In the genomic region with DNA sequence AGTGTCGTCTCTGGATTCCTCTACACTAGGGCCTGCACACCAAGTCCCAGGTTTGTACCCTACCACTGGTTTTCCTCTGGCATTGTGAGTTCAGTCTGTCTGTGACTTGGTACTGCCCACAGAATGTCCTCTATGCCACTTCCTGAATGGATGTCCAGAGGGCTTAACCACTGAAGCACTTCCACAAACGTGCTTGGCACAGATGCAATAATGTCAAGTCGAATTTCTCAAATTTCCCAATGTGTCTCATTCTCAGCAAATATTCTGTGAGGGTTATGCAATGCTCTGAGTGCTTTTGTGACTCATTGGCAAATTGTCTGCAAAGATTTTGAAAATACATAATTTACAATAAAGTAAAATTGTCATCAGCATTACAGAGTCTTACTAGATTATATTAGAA, we compare ENCODE assay signal across 13 mouse cellular contexts.
A peak's percentile ranks its signal among the peaks of the same experiment; 100 is the strongest.
DNase-seq lines count a peak whose midpoint lies in the region; ATAC-seq and TF ChIP-seq lines count a peak whose summit lies in the region.
"Had no signal": no experiment of that assay in that cellular context is flagged by ENCODE, and none has a peak within 500 bp of the region (broad histone marks: within the 10 kb centered on the region; RNA-seq: fewer than 3 reads in every experiment).

No protein-coding gene starts in this region.

- H3K36me3 ChIP-seq in C2C12 (ENCODE audit: control insufficient read depth, insufficient read depth), result no peaks in the 10 kb centered on the region
- H3K36me3 ChIP-seq in midbrain, embryonic 11.5 days (ENCODE audit: control insufficient read depth, insufficient read depth, low read length), result no peaks in the 10 kb centered on the region
- H3K36me3 ChIP-seq: forebrain, embryonic 10.5 days; liver, embryonic 15.5 days had no signal

- H3K79me3 ChIP-seq in C2C12 (ENCODE audit: low read depth), result no peaks in the 10 kb centered on the region

- 81% methylated on average over 3 of the region's 3 CpGs for WGBS in midbrain, embryonic 11.5 days

- no peak overlapping the region for H3K4me2 ChIP-seq in midbrain, embryonic 11.5 days
- H3K4me2 ChIP-seq: liver, embryonic 15.5 days had no signal

- peak; percentile 97 for ATAC-seq in megakaryocyte, adult 5-6 weeks (ENCODE audit: poor library complexity, severe bottlenecking)
- ATAC-seq in midbrain, embryonic 11.5 days (ENCODE audit: low FRiP score), result no peak
- ATAC-seq: hindbrain, postnatal 0 days had no signal

- H3K27me3 ChIP-seq in C2C12 (ENCODE audit: control insufficient read depth, insufficient read depth, insufficient read length), result no peaks in the 10 kb centered on the region
- no peaks in the 10 kb centered on the region for H3K27me3 ChIP-seq in midbrain, embryonic 11.5 days (ENCODE audit: control insufficient read depth, insufficient read depth, low read length)
- H3K27me3 ChIP-seq: liver, embryonic 15.5 days had no signal

- H3ac ChIP-seq in C2C12 (ENCODE audit: control insufficient read depth, insufficient read length, low read depth), result no peak overlapping the region

- DNase-seq in heart, adult 8-10 months (ENCODE audit: low spot score), result peak; percentile 75
- DNase-seq in heart, postnatal 14 days, result no peak
- no peak for DNase-seq in layer of hippocampus, postnatal 14 days (ENCODE audit: low spot score in 2 of 2)
- no peak for DNase-seq in midbrain, embryonic 11.5 days (ENCODE audit: low spot score, missing footprints)
- DNase-seq: gastrocnemius, postnatal 10 days had no signal

- H3K27ac ChIP-seq in brown adipose tissue, adult 24 weeks (replicated peaks; ENCODE audit: low read depth, low read length), result peak overlapping the region; percentile 2; the same call in 1 of the 2 replicates
- no peak overlapping the region for H3K27ac ChIP-seq in midbrain, embryonic 11.5 days (ENCODE audit: low read depth, low read length)
- H3K27ac ChIP-seq: forebrain, embryonic 10.5 days; hindbrain, postnatal 0 days; kidney, postnatal 0 days; left cerebral cortex, adult 2 months; liver, embryonic 15.5 days had no signal

- no peaks in the 10 kb centered on the region for H3K9me3 ChIP-seq in midbrain, embryonic 11.5 days (ENCODE audit: control insufficient read depth, low read length)
- H3K9me3 ChIP-seq: forebrain, embryonic 10.5 days; liver, embryonic 15.5 days had no signal

- H3K79me2 ChIP-seq in C2C12 (ENCODE audit: control insufficient read depth, insufficient read depth), result no peaks in the 10 kb centered on the region

- H3K4me1 ChIP-seq in brown adipose tissue, adult 24 weeks (ENCODE audit: control insufficient read depth, insufficient read depth, insufficient read length, low read length), result no peaks in the 10 kb centered on the region
- no peaks in the 10 kb centered on the region for H3K4me1 ChIP-seq in midbrain, embryonic 11.5 days (ENCODE audit: control insufficient read depth, insufficient read depth, low read length)
- H3K4me1 ChIP-seq: forebrain, embryonic 10.5 days; liver, embryonic 15.5 days had no signal

- H3K9ac ChIP-seq in midbrain, embryonic 11.5 days (ENCODE audit: low read length), result no peak overlapping the region
- H3K9ac ChIP-seq: liver, embryonic 15.5 days had no signal

- H3K4me3 ChIP-seq in C2C12 (ENCODE audit: insufficient read depth, poor library complexity, severe bottlenecking), result no peak overlapping the region
- no peak overlapping the region for H3K4me3 ChIP-seq in brown adipose tissue, adult 24 weeks (ENCODE audit: insufficient read depth, low read depth, low read length)
- H3K4me3 ChIP-seq in midbrain, embryonic 11.5 days (ENCODE audit: low read depth, low read length), result no peak overlapping the region
- H3K4me3 ChIP-seq: forebrain, embryonic 10.5 days; left cerebral cortex, adult 2 months; liver, embryonic 15.5 days had no signal

- intact Hi-C loops in heart, postnatal 14 days (cut with DNase I), result no loop called here

- no peak for TF ChIP-seq CTCF in C2C12 (IDR thresholded peaks at IDR 0.05; ENCODE audit: control insufficient read depth, insufficient read depth, insufficient read length)

TF ChIP-seq in C2C12, 6 proteins besides CTCF, POLR2A, EP300 and RAD21:
- TF ChIP-seq CEBPB (IDR thresholded peaks at IDR 0.05; ENCODE audit: low read depth) (peak; percentile 91), FOSL1 (IDR thresholded peaks at IDR 0.05; ENCODE audit: insufficient read depth, low read length, poor library complexity, severe bottlenecking) (no peak)
